Mouse (Mus musculus) lung, embryonic 14.5 days (tissue): Measurements from ENCODE around the gene Edc3. TPM values are rescaled to one million over a fixed set of nuclear protein-coding genes. Genes with fewer than 3 reads are reported as not detected.
"Not testable (repeated sequence)": the region's sequence is repeated elsewhere in the genome, so short reads cannot be mapped to it uniquely, and the experiment has no call there.

Source experiments
- ATAC-seq: fragments of 200-750 bp; cut with Nextera tagmentation; 2 replicates; pipeline ENCODE4 v1.8.0; 2017; ENCODE audit warnings: mild to moderate bottlenecking, moderate TSS enrichment, moderate library complexity; ENCODE audit not compliant: insufficient read depth
- DNase-seq: peaks from one replicate; pipeline ENCODE4 v3.0.0-alpha.2; 2015
- H3K27ac ChIP-seq: fragments of 300-500 bp; sonication (generic); 2 replicates; pipeline ENCODE4 v1.5.1; 2014; ENCODE audit warnings: low read depth, mild to moderate bottlenecking, moderate library complexity
- H3K27me3 ChIP-seq: fragments of 300-500 bp; sonication (generic); 2 replicates; pipeline ENCODE4 v1.6.1; 2014; ENCODE audit warnings: low read length, control low read depth; ENCODE audit not compliant: insufficient read depth
- H3K36me3 ChIP-seq: fragments of 300-500 bp; sonication (generic); 2 replicates; pipeline ENCODE4 v1.6.1; 2014; ENCODE audit warnings: control low read depth; ENCODE audit not compliant: insufficient read depth
- H3K4me1 ChIP-seq: fragments of 300-500 bp; sonication (generic); 2 replicates; pipeline ENCODE4 v1.6.1; 2014; ENCODE audit warnings: antibody characterized with exemption, control low read depth; ENCODE audit not compliant: insufficient read depth
- H3K4me2 ChIP-seq: fragments of 300-500 bp; sonication (generic); 2 replicates; pipeline ENCODE4 v1.6.1; 2014; ENCODE audit warnings: mild to moderate bottlenecking
- H3K4me3 ChIP-seq: fragments of 300-500 bp; sonication (generic); 2 replicates; pipeline ENCODE4 v1.5.1; 2014; ENCODE audit warnings: low read depth, low read length
- H3K9ac ChIP-seq: fragments of 300-500 bp; sonication (generic); 2 replicates; pipeline ENCODE4 v1.6.1; 2014
- H3K9me3 ChIP-seq: fragments of 300-500 bp; sonication (generic); 2 replicates; pipeline ENCODE4 v1.6.1; 2016; ENCODE audit warnings: low read depth, low read length, control low read depth
- CTCF ChIP-seq: IDR thresholded peaks from 2 replicates; pipeline ENCODE4 v1.5.1; 2016; ENCODE audit warnings: antibody characterized with exemption, low read depth
- WGBS: fragments of 180-500 bp; shearing (Covaris S2); extraction: QIAGEN DNeasy Blood & Tissue Kit; methylation state at CpG from one replicate; pipeline ENCODE4 v1.1.7; 2014; 5-methylcytosine and 5-hydroxymethylcytosine counted together
- polyA plus RNA-seq: library from polyadenylated mRNA; unstranded; fragments of >200 nt; fragmentation: Nextera tagmentation; extraction: Ambion mirVana; gene quantifications from 2 replicates; pipeline ENCODE4 v1.2.1, GENCODE M21; 2014

Edc3 gene
- polyA plus RNA-seq, 1 experiment from 2014 or later, result 24.0 TPM

DNA sequence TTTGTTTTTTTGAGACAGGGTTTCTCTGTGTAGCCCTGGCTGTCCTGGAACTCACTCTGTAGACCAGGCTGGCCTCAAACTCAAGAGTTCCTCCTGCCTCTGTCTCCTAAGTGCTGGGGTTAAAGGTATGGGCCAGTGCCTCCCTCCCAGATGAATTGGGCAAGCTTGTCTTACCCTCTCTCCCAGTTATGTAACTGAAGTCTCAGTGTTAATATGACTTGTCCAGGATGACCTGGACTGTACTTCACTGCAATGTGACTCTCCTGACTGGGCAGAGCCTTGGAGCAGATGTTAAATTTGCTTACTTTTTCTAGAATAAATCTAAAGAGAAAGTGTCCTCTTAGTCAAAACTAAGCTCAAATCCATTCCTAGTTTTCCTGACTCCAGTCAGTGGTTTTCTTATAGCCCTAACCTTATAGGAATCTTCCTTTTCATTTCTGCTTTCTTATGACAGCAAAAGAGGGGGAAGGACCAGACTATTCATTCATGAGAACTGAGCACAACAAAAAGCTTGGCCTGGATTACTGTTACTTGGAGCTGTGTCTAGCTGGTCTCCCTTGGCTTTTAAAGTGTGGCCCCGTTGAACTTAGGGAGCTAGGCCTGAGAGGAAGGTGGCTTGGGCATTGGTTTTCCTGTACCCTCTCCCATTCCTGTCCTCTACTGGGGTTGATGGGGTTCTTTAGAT, 9.7 kb upstream of the Edc3 start:
- H3K27me3 ChIP-seq, result peaks cover 30% of the 10 kb centered on the region
- no peaks in the 10 kb centered on the region for H3K36me3 ChIP-seq
- no peaks in the 10 kb centered on the region for H3K9me3 ChIP-seq
- 68% methylated on average over 1 of the region's 1 CpGs for WGBS
- H3K4me1 ChIP-seq, result peaks cover 9% of the 10 kb centered on the region; the same call in 1 of the 2 replicates
- ATAC-seq (no peak), DNase-seq (peak; percentile 42)
- no peak overlapping the region for H3K9ac ChIP-seq
- no peak overlapping the region for H3K27ac ChIP-seq
- TF ChIP-seq CTCF, result no peak
- H3K4me3 ChIP-seq, result no peak overlapping the region
- H3K4me2 ChIP-seq, result no peak overlapping the region

DNA sequence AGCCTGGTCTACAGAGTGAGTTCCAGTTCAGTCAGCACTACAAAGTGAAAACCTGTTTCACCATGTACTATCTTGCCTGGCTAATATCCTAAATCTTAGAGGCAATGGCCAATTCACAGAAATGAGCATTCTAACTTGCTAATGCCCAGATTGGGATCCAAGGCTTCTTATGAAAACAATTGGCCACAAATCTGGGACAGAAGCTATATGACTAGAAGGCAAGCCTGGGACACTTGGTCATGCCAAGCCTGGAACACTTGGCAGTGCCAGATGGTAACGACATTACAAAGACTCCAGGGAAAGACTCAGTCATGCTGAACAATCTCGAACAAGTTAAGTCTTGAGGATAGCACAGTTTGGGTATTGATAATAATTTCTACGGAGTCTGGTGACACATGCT, 1.8 kb upstream of the Edc3 start:
- ATAC-seq (no peak), DNase-seq (no peak)
- Histone ChIP-seq H3K9ac (no peak overlapping the region), H3K4me2 (no peak overlapping the region), H3K36me3 (no peaks in the 10 kb centered on the region), H3K4me1 (peaks cover 3% of the 10 kb centered on the region; the same call in 1 of the 2 replicates), H3K4me3 (no peak overlapping the region), H3K9me3 (no peaks in the 10 kb centered on the region), H3K27ac (no peak overlapping the region), H3K27me3 (no peaks in the 10 kb centered on the region)
- TF ChIP-seq CTCF, result no peak
- whole genome bisulfite sequencing, result 88% methylated on average over 3 of the region's 3 CpGs

DNA sequence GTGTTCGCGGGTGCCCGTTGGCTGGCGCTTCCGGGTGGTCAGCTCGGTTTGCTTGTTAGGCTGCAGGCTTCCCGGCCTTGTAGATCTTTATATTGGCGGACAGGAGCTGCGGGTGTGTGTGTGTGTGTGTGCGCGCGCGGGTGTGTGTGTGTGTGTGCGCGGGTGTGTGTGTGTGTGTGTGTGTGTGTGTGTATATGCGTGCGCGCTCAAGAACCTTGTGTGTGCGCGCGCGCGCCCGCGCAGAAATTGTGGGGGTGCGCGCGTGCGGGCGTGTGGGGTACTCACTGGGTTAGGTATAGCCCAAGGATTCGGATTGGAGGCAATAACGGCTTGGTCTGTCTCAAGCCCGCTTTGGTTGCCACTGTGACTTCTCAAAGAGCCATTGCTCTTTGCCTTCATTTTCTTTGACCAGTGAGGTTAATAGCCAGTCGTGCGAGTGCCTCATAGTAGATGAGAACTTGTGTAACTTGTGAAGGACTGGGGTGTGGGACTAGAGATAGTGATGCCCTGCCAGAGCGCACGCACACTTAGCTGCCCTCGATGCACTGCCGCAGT, 457 bp downstream of the Edc3 start:
- H3K27ac ChIP-seq, result peak overlapping the region; percentile 87
- peak overlapping the region; percentile 85 for H3K4me3 ChIP-seq
- H3K4me1 ChIP-seq, result peaks cover 3% of the 10 kb centered on the region; the same call in 1 of the 2 replicates
- peak; percentile 75 for ATAC-seq
- no peak for TF ChIP-seq CTCF
- WGBS, result 2% methylated on average over 38 of the region's 39 CpGs
- H3K4me2 ChIP-seq, result peak overlapping the region; percentile 74
- no peaks in the 10 kb centered on the region for H3K27me3 ChIP-seq
- peak; percentile 71 for DNase-seq
- H3K9me3 ChIP-seq, result no peaks in the 10 kb centered on the region
- peaks cover 17% of the 10 kb centered on the region for H3K36me3 ChIP-seq
- peak overlapping the region; percentile 89 for H3K9ac ChIP-seq

DNA sequence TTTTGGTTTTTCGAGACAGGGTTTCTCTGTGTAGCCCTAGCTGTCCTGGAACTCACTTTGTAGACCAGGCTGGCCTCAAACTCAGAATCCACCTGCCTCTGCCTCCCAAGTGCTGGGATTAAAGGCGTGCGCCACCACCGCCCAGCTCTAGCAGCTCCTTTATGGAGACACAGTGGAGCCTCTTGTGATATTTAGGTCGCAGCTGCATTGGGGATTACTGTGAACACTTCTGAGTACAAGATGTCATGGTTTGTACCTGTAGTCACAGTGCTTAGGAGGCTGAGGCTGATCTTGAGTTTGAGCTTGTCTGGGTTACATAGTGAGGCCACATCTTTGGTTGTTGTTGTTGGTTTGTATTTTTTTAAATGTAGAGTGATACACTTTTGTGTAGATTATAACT, 1.9 kb downstream of the Edc3 start:
- H3K9me3 ChIP-seq, H3K27ac ChIP-seq, H3K9ac ChIP-seq, H3K4me3 ChIP-seq, H3K4me2 ChIP-seq, DNase-seq, H3K4me1 ChIP-seq, H3K27me3 ChIP-seq, ATAC-seq: not testable (repeated sequence)
- 92% methylated on average over 5 of the region's 5 CpGs for WGBS
- H3K36me3 ChIP-seq, result peaks cover 30% of the 10 kb centered on the region

- H3K27ac ChIP-seq, result no peak overlapping the region
- H3K4me1 ChIP-seq, result peaks cover 3% of the 10 kb centered on the region; the same call in 1 of the 2 replicates
- WGBS, result 62% methylated on average over 2 of the region's 2 CpGs
- DNase-seq, result no peak
- H3K4me3 ChIP-seq, result no peak overlapping the region
- no peak overlapping the region for H3K4me2 ChIP-seq
- H3K9ac ChIP-seq, result no peak overlapping the region
- no peaks in the 10 kb centered on the region for H3K27me3 ChIP-seq
- TF ChIP-seq CTCF, result peak; percentile 38; the same call in 1 of the 2 replicates
- H3K9me3 ChIP-seq, result no peaks in the 10 kb centered on the region
- no peak for ATAC-seq
- H3K36me3 ChIP-seq, result peaks cover 50% of the 10 kb centered on the region
These were observed 3.9 kb downstream of the Edc3 start for GRCm38 (mm10) chr9:57712194-57712593.

DNA sequence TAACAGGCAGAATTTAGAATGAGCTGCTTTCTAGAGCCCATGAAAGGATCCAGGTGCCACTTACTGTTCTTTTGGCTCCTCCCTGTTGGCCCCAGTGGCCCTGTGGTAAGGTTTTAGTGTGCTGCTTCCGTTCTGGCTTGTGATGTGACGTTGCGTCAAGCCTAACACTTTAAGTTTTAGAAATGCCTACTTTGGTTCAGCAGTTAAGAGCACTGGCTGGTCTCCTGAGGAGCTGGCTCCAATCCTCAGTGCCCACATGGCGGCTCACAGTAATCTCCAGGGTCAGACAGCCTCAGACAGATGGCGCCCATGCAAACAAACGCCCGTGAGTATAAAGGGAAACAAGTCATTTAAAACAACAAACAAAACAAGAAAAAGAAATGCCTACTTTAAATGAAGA, 10.1 kb downstream of the Edc3 start:
- H3K36me3 ChIP-seq, result peaks cover 58% of the 10 kb centered on the region
- H3K27ac ChIP-seq, result no peak overlapping the region
- no peaks in the 10 kb centered on the region for H3K27me3 ChIP-seq
- H3K4me1 ChIP-seq, result no peaks in the 10 kb centered on the region
- TF ChIP-seq CTCF, result no peak
- H3K4me3 ChIP-seq, result no peak overlapping the region
- WGBS, result 89% methylated on average over 7 of the region's 7 CpGs
- H3K9ac ChIP-seq, result no peak overlapping the region
- H3K9me3 ChIP-seq, result no peaks in the 10 kb centered on the region
- no peak overlapping the region for H3K4me2 ChIP-seq
- DNase-seq, result no peak
- ATAC-seq, result no peak

- DNase-seq (no peak), ATAC-seq (no peak)
- Histone ChIP-seq H3K4me2 (no peak overlapping the region), H3K4me3 (no peak overlapping the region), H3K36me3 (peaks cover 49% of the 10 kb centered on the region), H3K9me3 (no peaks in the 10 kb centered on the region), H3K27me3 (no peaks in the 10 kb centered on the region), H3K27ac (no peak overlapping the region), H3K9ac (no peak overlapping the region), H3K4me1 (no peaks in the 10 kb centered on the region)
- 72% methylated on average over 3 of the region's 3 CpGs for WGBS
- TF ChIP-seq CTCF, result no peak
These were observed 12.4 kb downstream of the Edc3 start for GRCm38 (mm10) chr9:57720736-57721135.
